Mouse (Mus musculus): Measurements from ENCODE around the gene Sox12. TPM values are rescaled to one million over a fixed set of nuclear protein-coding genes. Genes with fewer than 3 reads are reported as not detected.
A peak's percentile ranks its signal among the peaks of the same experiment; 100 is the strongest.
"Not testable (repeated sequence)": the region's sequence is repeated elsewhere in the genome, so short reads cannot be mapped to it uniquely, and the experiment has no call there.

The Sox12 gene
- polyA plus RNA-seq, 1 experiment, result not detected

DNA sequence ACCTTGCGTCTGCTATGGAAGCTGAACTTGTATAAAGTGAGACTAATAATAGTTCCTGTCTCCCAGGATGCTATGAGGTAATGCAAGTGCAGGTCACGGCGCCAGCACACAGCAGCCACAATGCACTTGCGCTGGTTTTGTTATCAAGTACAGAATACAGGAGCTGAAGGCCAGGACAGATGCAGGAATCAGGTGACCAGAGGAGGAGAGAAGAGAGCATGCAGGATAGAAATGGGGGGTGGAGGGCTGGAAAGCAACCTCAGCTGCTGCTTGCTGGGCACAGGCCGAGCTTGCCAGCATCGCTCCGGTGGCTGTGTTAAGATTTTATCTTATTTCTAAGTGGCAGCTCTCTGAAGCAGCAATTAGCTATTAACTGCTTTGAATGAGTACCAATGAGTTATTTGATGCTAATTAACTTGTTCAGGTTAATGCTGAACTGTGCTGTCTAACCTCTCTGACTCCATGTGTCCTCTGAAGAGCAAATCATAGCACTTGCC lies 38.6 kb upstream of the Sox12 start:
- WGBS, result 50% methylated on average over 7 of the region's 7 CpGs
- no peak for TF ChIP-seq POLR2A (IDR thresholded peaks at IDR 0.05; ENCODE audit: insufficient read depth, low read depth, low read length)
- no peak for TF ChIP-seq CTCF (IDR thresholded peaks at IDR 0.05; ENCODE audit: insufficient read depth, low read depth, low read length)
- peaks cover 5% of the 10 kb centered on the region for H3K4me1 ChIP-seq (ENCODE audit: control insufficient read depth, insufficient read depth, low read length)

DNA sequence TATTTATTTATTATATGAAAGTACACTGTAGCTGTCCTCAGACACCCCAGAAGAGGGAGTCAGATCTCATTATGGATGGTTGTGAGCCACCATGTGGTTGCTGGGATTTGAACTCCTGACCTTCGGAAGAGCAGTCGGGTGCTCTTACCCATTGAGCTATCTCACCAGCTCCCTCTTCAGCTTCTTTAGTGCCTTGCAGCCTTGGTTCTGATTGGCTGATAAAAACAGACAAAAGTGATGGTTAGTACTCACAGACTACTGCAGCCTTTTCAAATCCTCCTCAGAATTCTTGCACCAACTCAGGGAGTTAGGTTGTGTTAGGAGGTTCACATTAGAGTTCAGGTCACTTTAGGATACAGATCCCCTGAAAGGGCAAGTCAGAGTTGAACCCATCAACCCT lies 30.6 kb upstream of the Sox12 start:
- not testable (repeated sequence) for H3K4me3 ChIP-seq (ENCODE audit: insufficient read depth, low read depth, low read length); H3K27ac ChIP-seq (ENCODE audit: insufficient read depth, low read depth, low read length); H3K4me1 ChIP-seq (ENCODE audit: control insufficient read depth, insufficient read depth, low read length)
- 83% methylated on average over 2 of the region's 2 CpGs for WGBS

More for the DNA sequence above, 38.6 kb upstream of the Sox12 start:
- H3K27ac ChIP-seq (ENCODE audit: insufficient read depth, low read depth, low read length), result 0 out of 2 replicates have a peak overlapping the region, but pooled peaks have one; percentile 8
- H3K4me3 ChIP-seq (ENCODE audit: insufficient read depth, low read depth, low read length), result no peak overlapping the region

DNA sequence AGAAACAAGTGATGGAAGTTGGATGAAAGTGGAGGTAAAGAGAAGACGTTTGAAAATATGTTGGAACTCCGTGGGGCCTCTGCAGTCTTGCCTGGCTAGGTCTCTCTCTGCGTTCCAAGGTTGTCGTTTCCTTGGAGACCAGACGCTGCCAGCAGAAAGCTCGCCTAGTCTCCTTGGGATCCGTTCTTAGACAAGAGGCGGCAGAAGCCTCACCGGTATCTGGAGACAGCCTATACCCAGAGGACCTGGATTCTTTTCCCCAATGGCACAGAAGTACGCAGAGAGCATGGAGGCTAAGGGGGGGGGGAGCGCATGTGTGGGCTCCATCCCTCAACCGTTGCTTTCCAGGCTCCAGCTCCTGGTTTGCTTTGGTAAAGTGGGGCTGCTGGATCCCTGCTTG lies 29.6 kb upstream of the Sox12 start:
- WGBS, result 10% methylated on average over 12 of the region's 12 CpGs
- H3K4me3 ChIP-seq (ENCODE audit: insufficient read depth, low read depth, low read length), result no peak overlapping the region
- peaks cover 7% of the 10 kb centered on the region; the same call in 1 of the 2 replicates for H3K4me1 ChIP-seq (ENCODE audit: control insufficient read depth, insufficient read depth, low read length)
- no peak for TF ChIP-seq CTCF (IDR thresholded peaks at IDR 0.05; ENCODE audit: insufficient read depth, low read depth, low read length)
- no peak for TF ChIP-seq POLR2A (IDR thresholded peaks at IDR 0.05; ENCODE audit: insufficient read depth, low read depth, low read length)
- no peak overlapping the region for H3K27ac ChIP-seq (ENCODE audit: insufficient read depth, low read depth, low read length)

DNA sequence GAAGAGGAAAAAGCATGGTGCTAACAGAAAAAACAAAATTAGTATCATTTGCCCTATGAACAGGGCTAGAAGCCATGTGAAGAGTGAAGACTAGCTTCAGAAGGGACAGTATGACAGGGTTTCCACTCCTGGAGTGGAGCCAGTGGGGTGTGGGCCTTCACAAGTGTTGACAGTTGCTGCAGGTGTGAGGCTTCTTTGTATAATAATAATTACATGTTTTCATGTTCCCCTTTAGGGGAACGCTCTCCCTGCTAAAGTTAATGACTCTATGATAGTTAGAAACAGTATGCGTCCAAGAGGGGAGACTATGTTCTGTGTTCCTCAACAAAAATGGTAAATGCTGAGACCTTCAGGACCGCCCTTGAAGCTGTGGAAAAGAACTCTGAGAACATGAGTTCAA lies 17.9 kb upstream of the Sox12 start:
- TF ChIP-seq CTCF (IDR thresholded peaks at IDR 0.05; ENCODE audit: insufficient read depth, low read depth, low read length), result no peak
- TF ChIP-seq POLR2A (IDR thresholded peaks at IDR 0.05; ENCODE audit: insufficient read depth, low read depth, low read length), result no peak
- 54% methylated on average over 3 of the region's 3 CpGs for WGBS
- H3K4me1 ChIP-seq (ENCODE audit: control insufficient read depth, insufficient read depth, low read length), result peaks cover 17% of the 10 kb centered on the region
- H3K27ac ChIP-seq (ENCODE audit: insufficient read depth, low read depth, low read length), result 0 out of 2 replicates have a peak overlapping the region, but pooled peaks have one; percentile 99
- H3K4me3 ChIP-seq (ENCODE audit: insufficient read depth, low read depth, low read length), result no peak overlapping the region

DNA sequence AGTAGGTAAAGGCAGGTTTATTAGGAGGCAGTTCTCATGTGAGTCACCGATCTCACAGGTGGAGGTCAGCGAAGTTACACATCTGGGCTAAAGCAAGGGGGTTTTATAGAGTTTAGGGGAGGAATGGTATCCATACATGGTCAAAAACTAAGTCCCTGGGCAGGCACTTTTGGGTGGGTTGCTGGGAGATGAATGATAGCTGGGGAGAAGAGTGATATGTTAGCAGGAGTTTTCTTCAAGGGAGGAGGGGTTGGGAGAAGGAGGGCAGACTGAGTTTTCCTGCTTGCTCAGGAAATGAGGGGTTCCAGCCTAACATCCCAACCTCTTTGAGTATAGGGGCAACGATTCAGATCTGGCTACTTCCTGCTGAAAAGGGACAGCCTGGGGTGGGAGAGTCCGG lies 17.4 kb upstream of the Sox12 start, which contains the start of gene 6820408C15Rik:
6820408C15Rik (plus strand) TSS at position 301 of the 400 bp plus-strand sequence.
- 22% methylated on average over 4 of the region's 4 CpGs for WGBS
- Histone ChIP-seq H3K4me3 (ENCODE audit: insufficient read depth, low read depth, low read length) (peak within 1 kb of the TSS; percentile 83), H3K4me1 (ENCODE audit: control insufficient read depth, insufficient read depth, low read length) (peaks cover 19% of the 10 kb centered on the region), H3K27ac (ENCODE audit: insufficient read depth, low read depth, low read length) (peak within 1 kb of the TSS; percentile 99)
- TF ChIP-seq CTCF (IDR thresholded peaks at IDR 0.05; ENCODE audit: insufficient read depth, low read depth, low read length) (no peak), POLR2A (IDR thresholded peaks at IDR 0.05; ENCODE audit: insufficient read depth, low read depth, low read length) (no peak)

DNA sequence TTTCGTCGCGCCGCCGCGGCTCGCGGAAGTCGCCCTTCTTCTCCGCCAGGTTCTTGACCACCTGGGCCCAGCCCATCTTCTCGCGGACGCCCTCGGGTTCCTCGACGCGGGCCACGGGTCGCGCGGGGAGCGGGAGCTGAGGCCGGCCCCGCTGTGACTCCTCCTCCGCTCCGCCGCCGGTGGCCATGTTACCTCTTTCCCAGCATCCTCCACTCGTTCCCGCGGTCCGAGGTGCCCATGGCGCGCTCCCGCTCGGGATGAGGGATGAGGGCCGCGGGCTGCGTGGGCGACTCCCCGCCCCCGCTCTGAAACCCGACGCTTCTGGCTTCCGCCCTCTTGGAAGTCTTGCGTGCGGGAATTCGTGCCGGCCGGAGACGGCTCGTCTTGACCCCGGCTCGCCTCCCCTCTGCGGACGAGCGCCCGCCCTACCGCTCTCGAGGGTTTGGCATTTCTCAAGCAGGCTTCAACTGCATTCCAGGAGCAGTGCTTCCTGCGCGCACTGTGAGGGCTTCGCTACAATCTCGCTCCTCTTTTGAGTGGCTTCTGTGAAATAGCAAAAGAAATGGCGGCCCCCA lies 16.8 kb upstream of the Sox12 start, which contains the start of gene Zcchc3:
Zcchc3 (minus strand) TSS at position 437 of the 575 bp plus-strand sequence.
- TF ChIP-seq CTCF (IDR thresholded peaks at IDR 0.05; ENCODE audit: insufficient read depth, low read depth, low read length) (no peak), POLR2A (IDR thresholded peaks at IDR 0.05; ENCODE audit: insufficient read depth, low read depth, low read length) (peak; percentile 76)
- WGBS, result under 1% methylated on average over 65 of the region's 65 CpGs

DNA sequence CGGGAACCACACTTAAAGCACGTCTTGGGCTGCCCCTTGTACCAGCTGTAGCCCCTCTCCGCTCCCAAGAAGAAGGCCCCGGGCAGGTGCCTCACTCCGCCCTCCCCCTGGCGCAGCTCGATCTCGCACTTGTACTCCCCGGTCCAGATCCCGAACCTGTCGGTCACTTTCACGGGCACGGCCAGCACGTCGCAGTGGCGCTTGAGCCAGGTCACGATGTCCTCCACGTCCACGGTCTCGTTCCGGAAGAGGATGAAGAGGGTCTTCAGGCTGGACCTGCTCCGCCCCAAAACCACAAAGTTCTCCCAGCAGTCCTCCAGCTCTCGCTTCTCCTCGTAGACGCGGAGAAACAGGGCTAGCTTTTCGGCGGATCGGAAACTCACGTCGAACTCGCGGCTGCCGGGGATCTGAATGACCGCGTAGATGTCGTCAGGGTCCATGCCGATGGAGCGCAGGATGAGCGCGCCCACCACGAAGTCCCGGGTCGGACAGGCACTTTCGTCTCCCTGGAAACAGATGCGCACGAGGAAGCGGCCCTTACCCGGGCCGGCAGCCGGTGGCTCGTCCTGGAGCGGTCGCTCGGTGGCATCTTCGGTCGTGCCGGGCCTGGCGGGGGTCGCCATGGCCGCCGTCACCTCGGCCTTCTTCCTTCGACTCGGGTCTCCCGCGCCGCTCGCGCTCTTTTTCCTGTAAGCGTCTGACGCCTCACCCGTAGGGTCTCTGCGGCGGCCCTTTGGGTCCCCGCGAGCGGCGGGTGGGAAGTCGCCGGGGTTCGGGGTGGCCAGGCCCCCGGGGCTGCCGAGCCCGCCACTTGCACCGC lies 16.1 kb upstream of the Sox12 start:
- 1% methylated on average over 86 of the region's 86 CpGs for WGBS
- Histone ChIP-seq H3K4me1 (ENCODE audit: control insufficient read depth, insufficient read depth, low read length) (peaks cover 22% of the 10 kb centered on the region), H3K4me3 (ENCODE audit: insufficient read depth, low read depth, low read length) (peak overlapping the region; percentile 83), H3K27ac (ENCODE audit: insufficient read depth, low read depth, low read length) (peak overlapping the region; percentile 99)
- TF ChIP-seq POLR2A (IDR thresholded peaks at IDR 0.05; ENCODE audit: insufficient read depth, low read depth, low read length) (no peak), CTCF (IDR thresholded peaks at IDR 0.05; ENCODE audit: insufficient read depth, low read depth, low read length) (no peak)

More for the DNA sequence above, 16.8 kb upstream of the Sox12 start, which contains the start of gene Zcchc3:
- Histone ChIP-seq H3K27ac (ENCODE audit: insufficient read depth, low read depth, low read length) (peak within 1 kb of the TSS; percentile 99), H3K4me3 (ENCODE audit: insufficient read depth, low read depth, low read length) (peak within 1 kb of the TSS; percentile 83), H3K4me1 (ENCODE audit: control insufficient read depth, insufficient read depth, low read length) (peaks cover 21% of the 10 kb centered on the region)

DNA sequence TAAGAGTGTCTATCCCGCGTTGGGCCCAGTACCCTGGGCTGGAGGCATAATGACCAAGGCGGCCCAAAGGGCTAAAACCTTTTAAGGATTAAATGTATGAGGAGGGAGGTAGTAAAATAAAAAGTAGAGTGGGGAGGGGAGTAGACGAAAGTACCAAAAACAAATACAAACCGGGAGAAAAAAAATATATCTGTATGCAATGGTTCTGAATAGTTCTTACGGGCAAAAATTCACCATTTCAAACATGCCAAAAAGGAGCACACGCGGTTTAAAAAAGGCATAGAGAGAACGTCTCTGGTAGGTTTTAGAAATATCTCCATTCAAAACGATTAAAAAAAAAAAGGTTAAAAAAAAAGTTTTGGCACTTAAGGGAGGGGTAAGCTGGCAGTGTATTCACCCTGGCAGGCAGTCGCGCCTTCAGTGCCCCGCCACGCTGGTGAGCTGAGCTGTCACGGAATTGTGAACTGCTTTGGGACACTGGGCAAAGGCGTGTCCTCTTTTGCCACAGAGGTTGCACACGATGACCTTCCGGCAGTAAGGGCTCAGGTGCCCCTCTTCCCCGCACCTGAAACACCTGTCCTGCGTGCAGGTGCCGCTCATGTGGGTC lies 15.4 kb upstream of the Sox12 start:
- WGBS, result 3% methylated on average over 21 of the region's 21 CpGs
- TF ChIP-seq POLR2A (IDR thresholded peaks at IDR 0.05; ENCODE audit: insufficient read depth, low read depth, low read length) (no peak), CTCF (IDR thresholded peaks at IDR 0.05; ENCODE audit: insufficient read depth, low read depth, low read length) (no peak)
- Histone ChIP-seq H3K27ac (ENCODE audit: insufficient read depth, low read depth, low read length) (peak overlapping the region; percentile 99), H3K4me3 (ENCODE audit: insufficient read depth, low read depth, low read length) (peak overlapping the region; percentile 83), H3K4me1 (ENCODE audit: control insufficient read depth, insufficient read depth, low read length) (peaks cover 22% of the 10 kb centered on the region)
